Mouse (Mus musculus): ENCODE results near the gene Snx29.

Gene Snx29

GRCm38 (mm10) chr16:11747867-11748266, 425.2 kb downstream of the Snx29 start:
- DNase-seq = no peak

- DNase-seq = no peak
These were observed 426.4 kb downstream of the Snx29 start for GRCm38 (mm10) chr16:11749111-11749510.

GRCm38 (mm10) chr16:11750605-11751004, 427.9 kb downstream of the Snx29 start:
- no peak for DNase-seq

- no peak for DNase-seq
These were observed 429.8 kb downstream of the Snx29 start for GRCm38 (mm10) chr16:11752557-11752956.

GRCm38 (mm10) chr16:11753466-11753865, 430.8 kb downstream of the Snx29 start:
- no peak for DNase-seq

GRCm38 (mm10) chr16:11754136-11754535, 431.4 kb downstream of the Snx29 start:
- DNase-seq = no peak

GRCm38 (mm10) chr16:11755281-11756066, 432.8 kb downstream of the Snx29 start:
- DNase-seq = no peak

- DNase-seq = no peak
These were observed 434.0 kb downstream of the Snx29 start for GRCm38 (mm10) chr16:11756598-11757245.

- DNase-seq = no peak
These were observed 434.8 kb downstream of the Snx29 start for GRCm38 (mm10) chr16:11757471-11757870.

- DNase-seq = no peak
These were observed 435.2 kb downstream of the Snx29 start for GRCm38 (mm10) chr16:11757951-11758350.

GRCm38 (mm10) chr16:11772318-11772717, 449.6 kb downstream of the Snx29 start:
- DNase-seq = no peak

GRCm38 (mm10) chr16:11774321-11774720, 451.6 kb downstream of the Snx29 start:
- no peak for DNase-seq

GRCm38 (mm10) chr16:11776528-11776927, 453.8 kb downstream of the Snx29 start:
- no peak for DNase-seq

- no peak for DNase-seq
These were observed 455.5 kb downstream of the Snx29 start for GRCm38 (mm10) chr16:11778191-11778590.

- DNase-seq = no peak
These were observed 456.2 kb downstream of the Snx29 start for GRCm38 (mm10) chr16:11778715-11779460.

- no peak for DNase-seq
These were observed 459.4 kb downstream of the Snx29 start for GRCm38 (mm10) chr16:11782082-11782481.

GRCm38 (mm10) chr16:11783337-11783736, 460.6 kb downstream of the Snx29 start:
- no peak for DNase-seq

- DNase-seq = no peak
These were observed 461.6 kb downstream of the Snx29 start for GRCm38 (mm10) chr16:11784354-11784753.

- no peak for DNase-seq
These were observed 463.1 kb downstream of the Snx29 start for GRCm38 (mm10) chr16:11785806-11786205.

GRCm38 (mm10) chr16:11790476-11790875, 467.8 kb downstream of the Snx29 start:
- no peak for DNase-seq

GRCm38 (mm10) chr16:11793391-11793790, 470.7 kb downstream of the Snx29 start:
- DNase-seq = no peak

- no peak for DNase-seq
These were observed 471.9 kb downstream of the Snx29 start for GRCm38 (mm10) chr16:11794628-11795027.

GRCm38 (mm10) chr16:11795758-11796460, 473.2 kb downstream of the Snx29 start:
- DNase-seq = no peak
